Mouse (Mus musculus) cerebellum, postnatal 36 days (tissue): Measurements from ENCODE around the gene Serpinb3d.
"Not testable (repeated sequence)": the region's sequence is repeated elsewhere in the genome, so short reads cannot be mapped to it uniquely, and the experiment has no call there.

Source experiments
- DNase-seq, 2 experiments: peaks; one replicate each; pipeline ENCODE4 v3.0.0; 2021 to 2022; ENCODE audit warnings: mixed read lengths in 2 of 2

The Serpinb3d gene

DNA sequence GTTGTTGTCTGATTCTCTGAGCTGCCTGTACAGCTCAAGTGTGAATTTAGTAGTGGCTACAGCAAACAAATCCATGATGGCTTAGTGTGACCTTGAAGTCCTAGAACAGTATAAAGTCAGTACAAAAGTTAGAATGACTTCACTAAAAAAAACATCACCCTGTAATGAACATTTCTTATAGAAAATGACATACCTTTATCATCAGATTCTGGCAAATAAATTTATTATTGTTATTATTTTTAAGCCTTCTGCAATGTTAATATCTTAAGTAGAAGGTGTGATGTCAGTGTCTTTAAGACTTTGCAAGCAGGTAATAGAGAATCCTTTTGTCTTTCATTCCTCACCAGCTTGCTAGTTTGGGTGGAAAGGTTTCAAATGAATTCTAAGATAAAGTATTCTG is at the start of gene Serpinb3d:
Gene Serpinb3d (minus strand): TSS at position 101 of the 400 bp plus-strand sequence.
- no peak for DNase-seq

DNA sequence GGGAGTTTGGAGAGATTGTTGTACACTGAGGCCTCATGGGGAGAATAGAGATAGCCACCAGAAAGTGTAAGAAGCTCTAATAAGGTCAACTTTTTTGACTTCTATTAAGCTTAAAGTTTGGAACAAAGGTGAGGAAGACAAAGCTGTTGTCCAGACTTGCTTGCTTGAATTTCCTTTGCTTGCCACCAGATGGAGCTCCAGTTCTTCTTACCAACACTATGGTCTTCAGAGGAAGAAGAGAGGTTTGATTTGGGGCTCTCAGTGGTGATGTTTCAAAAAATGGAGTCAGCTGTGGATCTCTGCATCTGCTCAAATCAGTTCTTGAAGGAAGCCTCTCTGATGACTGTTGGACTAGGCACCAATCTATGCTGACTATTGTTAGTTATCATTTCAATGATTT is 44.1 kb upstream of the Serpinb3d start:
- peak; percentile 8 to 10 for DNase-seq

DNA sequence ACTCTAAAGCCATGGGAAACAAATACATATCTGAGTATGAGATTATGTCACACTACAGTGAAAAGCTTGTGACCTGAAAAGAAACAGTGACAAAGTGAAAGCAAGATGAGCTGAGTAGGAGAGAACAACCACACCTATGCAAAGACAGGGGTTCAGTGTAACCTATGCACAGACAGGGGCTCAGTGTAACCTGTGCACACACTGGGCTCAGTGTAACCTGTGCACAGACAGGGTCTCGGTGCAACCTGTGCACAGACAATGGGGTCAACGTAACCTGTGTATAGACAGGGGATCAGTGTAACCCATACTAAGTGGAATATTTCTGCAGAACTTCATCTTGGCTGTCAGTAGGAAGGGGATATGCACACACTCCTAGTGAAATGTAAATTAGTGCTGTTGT is 15.1 kb upstream of the Serpinb3d start:
- DNase-seq = no peak

DNA sequence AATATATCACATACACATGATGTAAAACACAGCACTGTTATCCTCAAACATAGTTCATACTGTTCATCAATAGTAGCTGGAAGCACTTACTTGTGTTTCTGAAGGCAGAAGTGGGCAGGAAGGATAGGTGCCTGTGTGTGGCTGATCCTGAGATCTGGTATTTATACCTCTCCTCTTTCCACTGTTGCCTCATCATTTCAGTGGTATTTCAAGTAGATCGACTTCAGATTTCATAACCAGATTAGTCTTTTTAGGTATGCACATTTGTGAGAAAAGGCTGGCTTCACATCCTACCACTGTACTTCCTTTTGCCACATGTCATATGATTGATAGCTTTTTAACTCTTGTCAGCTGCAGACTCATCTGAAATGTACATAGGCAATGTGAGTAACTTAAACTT is 31.1 kb downstream of the Serpinb3d start, which contains the start of gene Serpinb3a:
Gene Serpinb3a (minus strand): TSS at position 101 of the 400 bp plus-strand sequence.
- DNase-seq = no peak

DNA sequence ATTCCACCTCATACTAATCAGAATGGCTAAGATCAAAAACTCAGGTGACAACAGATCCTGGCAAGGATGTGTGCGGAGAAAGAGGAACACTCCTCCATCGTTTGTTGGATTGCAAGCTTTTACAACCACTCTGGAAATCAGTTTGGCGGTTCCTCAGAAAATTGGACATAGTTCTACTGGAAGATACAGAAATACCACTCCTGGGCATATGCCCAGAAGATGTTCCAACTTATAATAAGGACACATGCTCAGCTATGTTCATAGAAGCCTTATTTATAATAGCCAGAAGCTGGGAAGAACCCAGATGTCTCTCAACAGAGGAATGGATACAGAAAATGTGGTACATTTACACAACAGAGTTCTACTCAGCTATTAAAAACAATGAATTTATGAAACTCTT is 49.1 kb downstream of the Serpinb3d start:
- not testable (repeated sequence) for DNase-seq
